Mouse (Mus musculus) frontal cortex, adult 2 months (tissue): ENCODE measurements around the gene Ppp1r26. TPM values are rescaled to one million over a fixed set of nuclear protein-coding genes. Genes with fewer than 3 reads are reported as not detected.

Source experiments
- DNase-seq, 2 experiments: peaks; one replicate each; pipeline ENCODE4 v3.0.0; 2022; ENCODE audit warnings: low spot score in 1 of 2; ENCODE audit errors: extremely low spot score in 1 of 2
- polyA plus RNA-seq: library from polyadenylated mRNA; depleted of rRNA; stranded (reverse); fragments of >200 nt; gene quantifications from 2 replicates; pipeline ENCODE4 v1.2.3, GENCODE M21; 2012; rRNA removed

Gene Ppp1r26
- polyA plus RNA-seq, 1 experiment, result 15.0 TPM

DNA sequence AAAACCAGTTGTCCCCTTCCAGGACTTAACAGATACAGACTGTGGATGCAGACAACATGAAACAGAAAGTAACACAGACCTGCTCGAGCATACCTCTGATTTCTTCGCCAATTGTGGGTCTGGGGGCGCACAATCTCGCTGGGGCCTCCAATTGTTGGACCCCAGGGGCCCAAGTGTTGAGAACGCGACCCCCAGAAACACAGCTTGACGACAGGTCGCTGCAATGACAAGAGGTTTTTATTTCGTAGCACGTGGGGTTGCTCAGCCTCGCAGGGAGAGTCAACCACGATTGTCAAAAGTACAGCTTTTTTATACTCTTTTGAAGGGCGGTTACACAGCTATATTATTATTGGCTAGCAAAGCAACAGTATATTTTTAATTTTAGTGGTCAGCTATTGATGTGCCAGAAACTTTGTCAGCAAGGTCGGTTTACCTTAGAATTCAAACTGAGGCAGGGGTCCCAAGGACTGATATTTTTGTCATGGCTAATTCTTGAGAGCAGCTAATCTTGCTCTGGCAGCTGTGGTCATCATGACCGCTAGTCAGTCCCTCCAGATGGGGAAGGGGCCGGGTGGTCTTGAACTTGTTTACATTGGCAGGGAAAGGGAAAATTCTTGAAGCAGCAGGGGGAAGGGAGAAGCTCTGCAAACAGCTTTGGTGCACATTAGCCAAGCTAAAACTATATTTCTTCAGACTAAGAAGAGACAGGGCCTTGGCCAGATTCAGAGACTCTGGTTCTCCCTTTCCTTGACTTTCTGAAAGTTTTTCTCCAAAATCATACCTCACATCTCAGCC, 49.4 kb downstream of the Ppp1r26 start:
- DNase-seq, result no peak

DNA sequence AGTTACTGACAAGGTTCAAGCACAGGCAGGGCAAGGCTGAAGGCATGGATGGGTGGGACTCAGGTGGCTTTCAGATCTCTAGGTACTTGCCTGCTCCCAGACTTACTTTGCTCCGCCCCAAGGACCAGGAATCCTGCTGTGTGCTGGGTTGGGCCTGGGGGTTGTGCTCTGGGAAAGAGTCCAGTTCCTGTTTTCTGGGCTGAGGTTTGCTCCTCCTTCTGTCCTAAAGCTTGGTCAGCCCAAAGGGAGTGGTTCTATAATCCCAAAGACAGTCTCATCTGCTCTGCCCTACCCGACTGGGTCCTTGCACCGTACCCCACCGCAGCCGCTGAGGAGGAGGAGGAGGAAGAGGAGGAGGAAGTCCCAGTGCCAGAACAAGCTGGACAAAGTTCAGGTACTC, 50.1 kb downstream of the Ppp1r26 start, which contains the start of gene Gbgt1:
Gene Gbgt1, plus strand, starts transcription at position 221 of the 400 bp plus-strand sequence.
- no peak for DNase-seq

DNA sequence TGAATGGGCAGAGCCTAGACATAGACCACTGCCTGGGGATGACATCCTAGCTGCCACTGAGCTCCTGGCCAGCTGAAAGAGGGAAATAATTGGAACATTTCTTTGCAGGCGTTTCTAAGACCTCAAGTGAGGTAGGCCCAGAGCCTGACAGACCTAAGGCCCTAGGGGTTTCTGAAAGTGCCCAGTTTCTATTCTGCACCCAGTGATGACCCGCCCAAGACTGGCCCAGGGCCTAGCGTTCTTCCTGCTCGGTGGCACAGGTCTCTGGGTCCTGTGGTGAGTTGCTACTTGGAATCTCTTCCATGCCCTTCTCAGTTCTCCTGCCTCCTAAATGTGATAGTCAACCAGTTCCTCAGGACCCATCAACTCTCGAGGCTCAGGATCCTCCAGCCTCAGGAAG, 51.0 kb downstream of the Ppp1r26 start:
- no peak for DNase-seq

DNA sequence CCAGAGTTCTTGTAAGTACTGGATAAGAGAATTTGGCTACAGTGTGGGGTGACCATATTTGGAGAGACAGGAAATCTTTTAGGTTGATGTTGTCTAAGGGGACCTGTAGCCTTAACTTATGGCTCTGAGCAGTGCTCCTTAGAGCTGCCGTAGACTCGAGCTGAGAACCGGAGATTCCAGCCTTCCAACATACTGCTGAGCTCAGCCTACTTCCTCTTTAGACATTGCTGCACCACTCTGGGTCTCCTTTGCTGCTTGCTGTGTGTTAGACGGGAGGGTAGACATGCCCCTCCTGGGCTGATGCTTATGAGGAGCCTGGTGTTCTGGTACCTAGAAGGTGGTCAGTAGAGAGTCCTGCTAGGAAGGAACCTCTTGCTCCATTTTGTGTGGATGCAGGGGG, 51.8 kb downstream of the Ppp1r26 start:
- DNase-seq, result no peak

DNA sequence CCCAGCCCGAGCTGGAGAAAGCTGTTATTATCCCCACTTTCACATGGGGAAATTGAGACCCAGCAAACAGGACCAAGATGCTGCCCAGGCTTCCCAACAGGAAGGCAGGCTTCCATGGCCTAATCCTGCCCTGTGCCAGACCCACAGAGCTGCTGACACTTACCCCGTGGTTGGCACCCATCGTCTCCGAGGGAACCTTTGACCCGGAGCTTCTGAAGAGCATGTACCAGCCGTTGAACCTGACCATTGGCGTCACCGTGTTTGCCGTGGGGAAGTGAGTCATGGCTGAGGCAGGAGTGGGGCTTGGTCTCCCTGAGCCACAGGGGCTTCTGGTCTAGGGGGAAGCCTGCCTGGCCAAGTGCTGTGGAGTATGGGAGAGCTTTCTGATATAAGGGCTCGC, 56.4 kb downstream of the Ppp1r26 start:
- DNase-seq, result no peak

DNA sequence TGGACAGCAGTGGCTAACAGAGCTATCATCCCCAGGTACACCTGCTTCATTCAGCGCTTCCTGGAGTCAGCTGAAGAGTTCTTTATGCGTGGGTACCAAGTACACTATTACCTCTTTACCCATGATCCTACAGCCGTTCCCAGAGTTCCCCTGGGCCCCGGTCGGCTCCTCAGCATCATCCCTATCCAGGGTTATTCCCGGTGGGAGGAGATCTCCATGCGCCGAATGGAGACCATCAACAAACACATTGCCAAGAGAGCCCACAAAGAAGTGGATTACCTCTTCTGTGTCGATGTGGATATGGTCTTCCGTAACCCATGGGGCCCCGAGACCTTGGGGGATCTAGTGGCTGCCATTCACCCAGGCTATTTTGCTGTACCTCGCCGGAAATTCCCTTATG, 58.1 kb downstream of the Ppp1r26 start:
- no peak for DNase-seq

Other genes starting within 250 kb of the Ppp1r26 start
- 2.4 and 3.5 TPM in 2 replicates for gene 1700007K13Rik, start 19.5 kb downstream of the Ppp1r26 start, polyA plus RNA-seq
- 34.7 and 37.4 TPM in 2 replicates for gene Mrps2, start 21.3 kb downstream of the Ppp1r26 start, polyA plus RNA-seq
- 1.3 and 1.4 TPM in 2 replicates for gene Gbgt1, start 50.1 kb downstream of the Ppp1r26 start, polyA plus RNA-seq
- gene Gm10134, start 59.3 kb downstream of the Ppp1r26 start, polyA plus RNA-seq, result 0.54 TPM in 1 of 2 replicates, not detected in the other
- 90.9 and 92.7 TPM in 2 replicates for gene Ralgds, start 66.3 kb downstream of the Ppp1r26 start, polyA plus RNA-seq
- gene Cel, start 116.6 kb downstream of the Ppp1r26 start, polyA plus RNA-seq, result 0.10 TPM in 1 of 2 replicates, not detected in the other
- 21.8 and 23.8 TPM in 2 replicates for gene Gtf3c5, start 137.0 kb downstream of the Ppp1r26 start, polyA plus RNA-seq
- 0.08 TPM in 1 of 2 replicates, not detected in the other for gene Gfi1b, start 175.2 kb downstream of the Ppp1r26 start, polyA plus RNA-seq
- 31.0 and 33.7 TPM in 2 replicates for gene Tsc1, start 194.4 kb downstream of the Ppp1r26 start, polyA plus RNA-seq